8 mouse cellular contexts compared by ENCODE assay signal in genomic region chr12:25097052-25097209, GRCm38 (mm10). TPM values are rescaled to one million over a fixed set of nuclear protein-coding genes. Genes with fewer than 3 reads are reported as not detected.
DNase-seq lines count a peak whose midpoint lies in the region; ATAC-seq and TF ChIP-seq lines count a peak whose summit lies in the region.

Gene Id2 (minus strand): TSS chr12:25097140.

- peak within 1 kb of the TSS; percentile 79 for H3K4me2 ChIP-seq in kidney, embryonic 14.5 days (replicated peaks; ENCODE audit: low read depth, low read length)
- peak within 1 kb of the TSS; percentile 99 for H3K4me2 ChIP-seq in midbrain, postnatal 0 days (ENCODE audit: low read depth, low read length, poor library complexity, severe bottlenecking)

- H3K9me3 ChIP-seq in kidney, embryonic 14.5 days (ENCODE audit: control insufficient read depth, low read length), result no peaks in the 10 kb centered on the region
- H3K9me3 ChIP-seq in midbrain, postnatal 0 days (ENCODE audit: low read length), result no peaks in the 10 kb centered on the region

- H3K4me3 ChIP-seq in kidney, embryonic 14.5 days (ENCODE audit: low read length), result peak within 1 kb of the TSS; percentile 82
- H3K4me3 ChIP-seq in midbrain, postnatal 0 days (ENCODE audit: low read depth, low read length), result peak within 1 kb of the TSS; percentile 71

- WGBS in kidney, embryonic 14.5 days, result 0% methylated on average over 1 of the region's 1 CpGs
- WGBS in midbrain, postnatal 0 days, result 0% methylated on average over 1 of the region's 1 CpGs

- peaks cover 41% of the 10 kb centered on the region for H3K4me1 ChIP-seq in kidney, embryonic 14.5 days (ENCODE audit: control insufficient read depth, insufficient read depth, low read length)
- peaks cover 8% of the 10 kb centered on the region; the same call in 1 of the 2 replicates for H3K4me1 ChIP-seq in midbrain, postnatal 0 days (ENCODE audit: insufficient read depth, low read length)

- H3K36me3 ChIP-seq in kidney, embryonic 14.5 days (ENCODE audit: control insufficient read depth, insufficient read depth, low read length), result peaks cover 6% of the 10 kb centered on the region; the same call in 1 of the 2 replicates
- no peaks in the 10 kb centered on the region for H3K36me3 ChIP-seq in midbrain, postnatal 0 days (ENCODE audit: insufficient read depth, low read length)

- peak within 1 kb of the TSS; percentile 85 for H3K9ac ChIP-seq in kidney, embryonic 14.5 days (ENCODE audit: low read depth, low read length)
- H3K9ac ChIP-seq in midbrain, postnatal 0 days (replicated peaks; ENCODE audit: low read length, poor library complexity, severe bottlenecking), result peak within 1 kb of the TSS; percentile 66

- H3K27me3 ChIP-seq in kidney, embryonic 14.5 days (ENCODE audit: control insufficient read depth, insufficient read depth, low read length), result no peaks in the 10 kb centered on the region
- no peaks in the 10 kb centered on the region for H3K27me3 ChIP-seq in midbrain, postnatal 0 days (ENCODE audit: insufficient read depth, low read length)

- ATAC-seq in kidney, embryonic 14.5 days (ENCODE audit: low FRiP score, low TSS enrichment), result no peak
- ATAC-seq in activated CD4-positive, CD25-positive, alpha-beta regulatory T cell, adult 4 months, result no peak
- no peak for ATAC-seq in midbrain, postnatal 0 days (ENCODE audit: low FRiP score)

- H3K27ac ChIP-seq in kidney, embryonic 14.5 days (ENCODE audit: low read depth, low read length), result peak within 1 kb of the TSS; percentile 98
- H3K27ac ChIP-seq in midbrain, postnatal 0 days (ENCODE audit: low read depth, low read length), result peak within 1 kb of the TSS; percentile 79

- no peak for DNase-seq in kidney, postnatal 10 days
- DNase-seq in gonadal fat pad, adult 2 months (ENCODE audit: low read depth), result no peak
- no peak for DNase-seq in layer of hippocampus, postnatal 36 days
- no peak for DNase-seq in midbrain, postnatal 0 days (ENCODE audit: low spot score)
- no peak for DNase-seq in urinary bladder, postnatal 25 days (ENCODE audit: low spot score)
- no peak for DNase-seq in thymus, postnatal 10 days (ENCODE audit: low spot score in 2 of 2)

- TF ChIP-seq CTCF in midbrain, postnatal 0 days (IDR thresholded peaks at IDR 0.05), result no peak

RNA-seq across cellular contexts. Expression of gene Id2, which starts in this region (rescaled TPM):
- 577 and 698 TPM in 2 replicates for polyA plus RNA-seq in kidney, embryonic 14.5 days (2014; fragmentation: Nextera tagmentation; extraction: Ambion mirVana)
- 100 to 1,000 TPM; 302 to 334 TPM for polyA plus RNA-seq in activated CD4-positive, CD25-positive, alpha-beta regulatory T cell, adult 4 months (2017; shearing (Covaris generic))
- 61.7 and 69.6 TPM in 2 replicates for polyA plus RNA-seq in gonadal fat pad, adult 2 months (2012; rRNA removed)
- 100 to 1,000 TPM in 1 of 2 experiments, 10 to 100 TPM in 1; 94.5 to 109 TPM for total RNA-seq in layer of hippocampus, postnatal 36 days (2021)
- 113 and 146 TPM in 2 replicates for total RNA-seq in midbrain, postnatal 0 days (2014; rRNA removed)
- polyA plus RNA-seq in midbrain, postnatal 0 days (2015; fragmentation: Nextera tagmentation; extraction: Ambion mirVana), result 200 and 208 TPM in 2 replicates
